Mouse (Mus musculus): ENCODE measurements around the gene Vmn1r165.
"Not testable (repeated sequence)": the region's sequence is repeated elsewhere in the genome, so short reads cannot be mapped to it uniquely, and the experiment has no call there.

Vmn1r165 gene

GRCm38 (mm10) chr7:23217032-23217431 lies at the start of gene Vmn1r165:
Gene Vmn1r165 (plus strand): TSS chr7:23217332.
- DNase-seq (ENCODE audit: low read depth, low spot score) = not testable (repeated sequence)

GRCm38 (mm10) chr7:23251582-23251981 lies 34.5 kb downstream of the Vmn1r165 start, which contains the start of gene Vmn1r166:
Gene Vmn1r166 (minus strand): TSS chr7:23251682.
- not testable (repeated sequence) for DNase-seq (ENCODE audit: low read depth, low spot score)
